Mouse (Mus musculus): Measurements from ENCODE around the gene Nenf.

DNA sequence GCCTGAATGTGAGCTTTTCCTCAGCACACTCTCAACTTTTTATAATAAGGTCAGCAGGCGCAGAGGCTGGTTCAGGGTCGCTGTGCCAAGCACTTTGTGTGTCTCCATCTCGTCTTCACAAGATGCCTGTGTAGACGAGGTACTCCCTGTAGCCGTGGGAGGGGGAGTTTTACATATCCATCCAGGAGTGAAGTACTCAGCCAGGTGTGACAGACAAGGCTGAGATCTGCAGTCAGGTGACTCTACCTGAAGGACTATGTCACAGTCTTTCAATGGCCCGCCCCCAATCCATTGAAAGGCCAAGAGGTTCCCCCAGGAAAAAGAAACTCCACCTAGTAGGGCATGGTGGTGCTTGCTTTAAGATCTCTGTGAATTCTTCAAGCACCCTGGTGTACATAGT is 4.8 kb downstream of the Nenf start:
- TF ChIP-seq CTCF (conservative IDR thresholded peaks at IDR 0.05; ENCODE audit: insufficient read depth, insufficient read length, low read depth, low read length): no peak
- TF ChIP-seq POLR2A (IDR thresholded peaks at IDR 0.05; ENCODE audit: low read depth, low read length): no peak

All from kidney, adult 2 months (tissue).